Mouse (Mus musculus): ENCODE data around the gene Gm14139.
A peak's percentile ranks its signal among the peaks of the same experiment; 100 is the strongest.
"Not testable (repeated sequence)": the region's sequence is repeated elsewhere in the genome, so short reads cannot be mapped to it uniquely, and the experiment has no call there.

Gene Gm14139

DNA sequence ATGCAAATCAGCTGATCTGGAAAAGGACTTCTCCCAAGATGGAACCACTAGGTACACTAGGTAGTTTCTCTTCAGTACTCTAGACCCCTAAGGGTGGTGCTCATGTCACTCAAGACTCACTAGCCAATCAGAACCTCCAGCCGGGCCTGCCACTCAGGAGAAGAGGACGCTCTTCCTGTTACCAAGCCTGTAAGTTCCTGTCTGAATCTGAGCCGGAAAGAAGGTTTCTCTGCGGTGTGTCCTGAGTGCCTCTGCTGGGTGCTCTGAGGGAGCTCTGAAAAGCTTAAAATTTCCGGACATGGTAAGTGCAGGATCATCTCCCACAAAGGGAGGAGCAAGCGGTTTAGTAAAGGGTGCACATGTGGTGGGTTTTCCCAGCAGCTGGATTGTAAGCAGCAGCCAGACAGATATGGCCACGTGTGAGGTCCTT is at the start of gene Gm14139:
Gene Gm14139 (plus strand): TSS at position 186 of the 430 bp plus-strand sequence.
- not testable (repeated sequence) for DNase-seq (ENCODE audit: low spot score)

GRCm38 (mm10) chr2:150132002-150132401 is 49.6 kb upstream of the Gm14139 start:
- not testable (repeated sequence) for DNase-seq (ENCODE audit: low spot score)

GRCm38 (mm10) chr2:150132773-150133172 is 48.8 kb upstream of the Gm14139 start:
- no peak for DNase-seq (ENCODE audit: low spot score)

GRCm38 (mm10) chr2:150136435-150136897 is 45.1 kb upstream of the Gm14139 start, which contains the start of gene Zfp120:
Gene Zfp120, minus strand, starts transcription at chr2:150136708.
- DNase-seq (ENCODE audit: low spot score): peak; percentile 16

- DNase-seq (ENCODE audit: low spot score): no peak
Measured at GRCm38 (mm10) chr2:150166703-150167102, 14.9 kb upstream of the Gm14139 start.

DNA sequence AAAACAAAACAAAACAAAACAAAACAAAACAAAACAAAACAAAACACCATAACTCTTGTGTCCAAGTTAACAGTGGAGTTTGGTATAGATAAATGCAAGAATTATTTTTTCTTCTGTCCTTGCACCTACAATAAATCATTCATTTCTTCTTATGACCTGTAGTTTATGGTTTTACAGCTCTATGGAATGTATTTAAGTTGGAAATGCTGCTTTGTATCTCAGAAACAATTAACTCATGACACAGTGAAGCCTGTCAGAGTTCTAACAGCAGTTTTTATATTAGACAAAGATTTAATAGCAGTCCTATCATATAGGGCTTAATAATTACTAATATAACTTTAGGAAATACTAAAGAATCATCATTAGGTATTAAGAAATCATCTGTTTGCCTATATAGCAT is 7.7 kb upstream of the Gm14139 start:
- DNase-seq (ENCODE audit: low spot score): no peak

- DNase-seq (ENCODE audit: low spot score): not testable (repeated sequence)
Measured at GRCm38 (mm10) chr2:150179579-150179978, 2.0 kb upstream of the Gm14139 start, which contains the start of gene Gm10770. Gene Gm10770, minus strand, starts transcription at chr2:150179679.

DNA sequence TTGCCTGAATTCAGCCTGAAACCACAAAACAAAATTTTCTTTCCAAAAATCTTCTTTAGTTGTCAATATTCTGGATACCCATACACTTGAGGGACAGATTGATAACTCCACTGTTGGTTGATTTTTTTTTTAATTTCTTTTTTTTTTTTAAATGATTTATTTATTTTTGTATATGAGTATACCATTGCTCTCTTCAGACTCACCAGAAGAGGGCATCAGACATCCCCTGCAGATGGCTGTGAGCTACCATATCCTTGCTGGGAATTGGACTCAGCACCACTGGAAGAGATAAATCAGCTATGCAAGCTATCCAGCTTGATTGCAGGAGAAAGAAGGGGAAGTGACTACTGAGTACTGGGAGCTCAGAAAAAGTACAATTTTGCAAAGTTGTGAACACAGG is 509 bp upstream of the Gm14139 start:
- not testable (repeated sequence) for DNase-seq (ENCODE audit: low spot score)

- peak; percentile 33 for DNase-seq (ENCODE audit: low spot score)
Measured at GRCm38 (mm10) chr2:150217600-150218362, 36.2 kb downstream of the Gm14139 start, which contains the start of gene Zfp937. Gene Zfp937, plus strand, starts transcription at chr2:150218073.

DNA sequence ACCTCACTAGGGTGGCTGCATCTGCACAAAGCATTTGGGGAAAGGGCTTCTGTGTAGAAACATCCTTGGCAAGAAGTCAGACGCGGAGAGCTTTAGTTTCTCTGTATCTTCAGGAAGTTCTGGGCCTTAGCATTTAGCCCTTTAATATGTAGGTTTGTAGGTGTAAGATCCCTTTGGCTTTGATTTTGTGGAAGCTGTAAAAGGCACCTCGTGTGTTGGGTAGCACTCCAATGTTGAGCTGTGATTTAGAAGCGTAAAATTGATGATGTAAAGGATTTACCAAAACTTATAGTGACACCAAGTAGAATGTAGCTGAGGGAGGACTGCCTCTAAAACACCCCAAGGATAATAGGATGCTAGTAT is 36.8 kb downstream of the Gm14139 start:
- not testable (repeated sequence) for DNase-seq (ENCODE audit: low spot score)

DNA sequence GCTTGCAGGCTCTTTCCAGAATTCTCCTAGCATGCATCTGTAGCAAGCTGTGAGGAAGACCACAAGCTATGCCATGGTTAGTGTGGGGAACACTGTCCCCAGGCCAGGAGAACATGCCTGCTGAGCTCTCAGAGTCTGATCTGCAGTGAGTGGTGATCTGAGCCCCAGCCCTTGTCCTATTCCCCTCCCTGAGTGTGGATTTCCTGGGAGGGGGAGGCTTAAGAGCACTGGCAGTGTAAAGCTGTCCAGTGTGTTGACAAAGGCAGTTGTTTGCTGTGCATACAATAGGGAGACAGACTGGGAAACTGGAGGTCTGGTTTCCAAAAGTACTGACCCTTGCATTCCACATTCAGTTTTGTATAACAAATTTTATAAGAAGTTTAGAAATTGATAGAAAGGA is 41.7 kb downstream of the Gm14139 start:
- DNase-seq (ENCODE audit: low spot score): not testable (repeated sequence)
